Mouse (Mus musculus) olfactory bulb, adult 2 months (tissue): ENCODE measurements around the gene Glis3. TPM values are rescaled to one million over a fixed set of nuclear protein-coding genes. Genes with fewer than 3 reads are reported as not detected.

Experiments
- H3K27ac ChIP-seq: fragments of 200-500 bp; 2 replicates; pipeline ENCODE4 v1.5.1; 2012; ENCODE audit warnings: low read depth, low read length; ENCODE audit not compliant: insufficient read depth
- H3K4me1 ChIP-seq: fragments of 200-500 bp; 2 replicates; pipeline ENCODE4 v1.6.1; 2012; ENCODE audit warnings: low read length; ENCODE audit not compliant: control insufficient read depth, insufficient read depth
- H3K4me3 ChIP-seq: fragments of 200-500 bp; 2 replicates; pipeline ENCODE4 v1.5.1; 2012; ENCODE audit warnings: mild to moderate bottlenecking, low read depth, low read length, moderate library complexity; ENCODE audit not compliant: insufficient read depth
- CTCF ChIP-seq: fragments of 200-500 bp; IDR thresholded peaks from 2 replicates; pipeline ENCODE4 v1.5.1; 2012; ENCODE audit warnings: low read depth, mild to moderate bottlenecking, low read length, moderate library complexity; ENCODE audit not compliant: insufficient read depth
- POLR2A ChIP-seq: fragments of 200-500 bp; IDR thresholded peaks from 2 replicates; pipeline ENCODE4 v1.6.1; 2012; ENCODE audit warnings: mild to moderate bottlenecking, low read depth, low read length, moderate library complexity; ENCODE audit not compliant: insufficient read depth
- WGBS: fragments of 180-500 bp; shearing (Covaris S2); methylation state at CpG from one replicate; pipeline ENCODE4 v1.1.7; 2018; 5-methylcytosine and 5-hydroxymethylcytosine counted together
- polyA plus RNA-seq: library from polyadenylated mRNA; stranded (reverse); fragments of >200 nt; gene quantifications from 2 replicates; pipeline ENCODE4 v1.2.4, GENCODE M21; 2012; ENCODE audit warnings: low replicate concordance; ENCODE audit not compliant: missing spikeins, insufficient read depth, insufficient read length

The Glis3 gene
- polyA plus RNA-seq, 1 experiment: not detected

- WGBS: 77% methylated on average over 8 of the region's 8 CpGs
- no peak overlapping the region for H3K27ac ChIP-seq
- H3K4me1 ChIP-seq: peaks cover 4% of the 10 kb centered on the region; the same call in 1 of the 2 replicates
- H3K4me3 ChIP-seq: no peak overlapping the region
- no peak for TF ChIP-seq POLR2A
- TF ChIP-seq CTCF: no peak
Measured at GRCm38 (mm10) chr19:28662474-28662873, 17.4 kb downstream of the Glis3 start.

- WGBS: 93% methylated on average over 7 of the region's 7 CpGs
- H3K4me1 ChIP-seq: peaks cover 4% of the 10 kb centered on the region; the same call in 1 of the 2 replicates
- H3K27ac ChIP-seq: no peak overlapping the region
- H3K4me3 ChIP-seq: no peak overlapping the region
- TF ChIP-seq POLR2A: no peak
- no peak for TF ChIP-seq CTCF
Measured at GRCm38 (mm10) chr19:28660912-28661311, 19.0 kb downstream of the Glis3 start.

GRCm38 (mm10) chr19:28657686-28658195 is 22.1 kb downstream of the Glis3 start:
- H3K4me3 ChIP-seq: no peak overlapping the region
- H3K27ac ChIP-seq: no peak overlapping the region
- TF ChIP-seq POLR2A (no peak), CTCF (no peak)
- H3K4me1 ChIP-seq: peaks cover 4% of the 10 kb centered on the region; the same call in 1 of the 2 replicates
- WGBS: 78% methylated on average over 5 of the region's 5 CpGs

GRCm38 (mm10) chr19:28656882-28657281 is 23.0 kb downstream of the Glis3 start:
- TF ChIP-seq POLR2A (no peak), CTCF (no peak)
- 77% methylated on average over 6 of the region's 6 CpGs for WGBS
- H3K4me1 ChIP-seq: no peaks in the 10 kb centered on the region
- H3K27ac ChIP-seq: no peak overlapping the region
- H3K4me3 ChIP-seq: no peak overlapping the region

- H3K4me1 ChIP-seq: no peaks in the 10 kb centered on the region
- 60% methylated on average over 7 of the region's 7 CpGs for WGBS
- H3K27ac ChIP-seq: no peak overlapping the region
- no peak overlapping the region for H3K4me3 ChIP-seq
- no peak for TF ChIP-seq POLR2A
- no peak for TF ChIP-seq CTCF
Measured at GRCm38 (mm10) chr19:28655166-28655565, 24.7 kb downstream of the Glis3 start.

GRCm38 (mm10) chr19:28650836-28651235 is 29.0 kb downstream of the Glis3 start:
- Histone ChIP-seq H3K27ac (no peak overlapping the region), H3K4me1 (no peaks in the 10 kb centered on the region), H3K4me3 (no peak overlapping the region)
- WGBS: 93% methylated on average over 5 of the region's 5 CpGs
- TF ChIP-seq CTCF: no peak
- TF ChIP-seq POLR2A: no peak

GRCm38 (mm10) chr19:28649489-28649888 is 30.4 kb downstream of the Glis3 start:
- no peaks in the 10 kb centered on the region for H3K4me1 ChIP-seq
- 75% methylated on average over 5 of the region's 5 CpGs for WGBS
- no peak overlapping the region for H3K4me3 ChIP-seq
- no peak overlapping the region for H3K27ac ChIP-seq
- TF ChIP-seq CTCF (no peak), POLR2A (no peak)

GRCm38 (mm10) chr19:28648881-28649280 is 31.0 kb downstream of the Glis3 start:
- WGBS: 66% methylated on average over 4 of the region's 4 CpGs
- no peak overlapping the region for H3K27ac ChIP-seq
- no peak overlapping the region for H3K4me3 ChIP-seq
- no peaks in the 10 kb centered on the region for H3K4me1 ChIP-seq
- TF ChIP-seq CTCF (no peak), POLR2A (no peak)

GRCm38 (mm10) chr19:28647424-28647823 is 32.5 kb downstream of the Glis3 start:
- WGBS: 73% methylated on average over 6 of the region's 6 CpGs
- no peak overlapping the region for H3K27ac ChIP-seq
- no peak overlapping the region for H3K4me3 ChIP-seq
- H3K4me1 ChIP-seq: no peaks in the 10 kb centered on the region
- TF ChIP-seq POLR2A: no peak
- TF ChIP-seq CTCF: no peak

GRCm38 (mm10) chr19:28646286-28646685 is 33.6 kb downstream of the Glis3 start:
- Histone ChIP-seq H3K4me3 (no peak overlapping the region), H3K4me1 (no peaks in the 10 kb centered on the region), H3K27ac (no peak overlapping the region)
- TF ChIP-seq CTCF (no peak), POLR2A (no peak)
- WGBS: 90% methylated on average over 4 of the region's 4 CpGs
